Mouse (Mus musculus): ENCODE results near the gene 6430628N08Rik. TPM values are rescaled to one million over a fixed set of nuclear protein-coding genes. Genes with fewer than 3 reads are reported as not detected.

The 6430628N08Rik gene
- total RNA-seq, 2 experiments from 2014 or later: not detected

- DNase-seq: no peak
These were observed 3.6 kb upstream of the 6430628N08Rik start for GRCm38 (mm10) chr4:115886875-115887274.

GRCm38 (mm10) chr4:115890066-115890465, 399 bp upstream of the 6430628N08Rik start:
- no peak for DNase-seq

GRCm38 (mm10) chr4:115894281-115894680, 3.8 kb downstream of the 6430628N08Rik start:
- no peak for DNase-seq

GRCm38 (mm10) chr4:115897901-115898631, 7.6 kb downstream of the 6430628N08Rik start:
- no peak for DNase-seq

- DNase-seq: peak; percentile 48
These were observed 12.4 kb downstream of the 6430628N08Rik start for GRCm38 (mm10) chr4:115902816-115903215.

GRCm38 (mm10) chr4:115904375-115904774, 13.9 kb downstream of the 6430628N08Rik start:
- no peak for DNase-seq

- DNase-seq: no peak
These were observed 15.2 kb downstream of the 6430628N08Rik start for GRCm38 (mm10) chr4:115905701-115906100.

GRCm38 (mm10) chr4:115906791-115907190, 16.3 kb downstream of the 6430628N08Rik start:
- no peak for DNase-seq

- DNase-seq: no peak
These were observed 17.5 kb downstream of the 6430628N08Rik start for GRCm38 (mm10) chr4:115907994-115908393.

GRCm38 (mm10) chr4:115908641-115909040, 18.2 kb downstream of the 6430628N08Rik start:
- peak; percentile 16 for DNase-seq

- no peak for DNase-seq
These were observed 21.1 kb downstream of the 6430628N08Rik start for GRCm38 (mm10) chr4:115911586-115911985.

GRCm38 (mm10) chr4:115919911-115920310, 29.4 kb downstream of the 6430628N08Rik start:
- DNase-seq: no peak

GRCm38 (mm10) chr4:115922688-115923087, 32.2 kb downstream of the 6430628N08Rik start:
- DNase-seq: no peak

- DNase-seq: no peak
These were observed 32.9 kb downstream of the 6430628N08Rik start for GRCm38 (mm10) chr4:115923262-115923880.

- DNase-seq: no peak
These were observed 37.2 kb downstream of the 6430628N08Rik start for GRCm38 (mm10) chr4:115927637-115928036.

GRCm38 (mm10) chr4:115931556-115932088, 41.2 kb downstream of the 6430628N08Rik start:
- DNase-seq: no peak

- DNase-seq: no peak
These were observed 45.5 kb downstream of the 6430628N08Rik start for GRCm38 (mm10) chr4:115935835-115936581.

GRCm38 (mm10) chr4:115936646-115937045, 46.2 kb downstream of the 6430628N08Rik start:
- DNase-seq: no peak

GRCm38 (mm10) chr4:115937061-115937976, 46.9 kb downstream of the 6430628N08Rik start:
- DNase-seq: no peak

GRCm38 (mm10) chr4:115938276-115939160, 48.1 kb downstream of the 6430628N08Rik start:
- DNase-seq: no peak

All from gastrocnemius, postnatal 25 days (tissue).